Mouse (Mus musculus): Measurements from ENCODE around the gene Prcd.

- TF ChIP-seq POLR2A (IDR thresholded peaks at IDR 0.05; ENCODE audit: borderline replicate concordance, low read depth, low read length) (no peak), CTCF (IDR thresholded peaks at IDR 0.05; ENCODE audit: low read depth, low read length) (no peak)
Observed at GRCm38 (mm10) chr11:116685729-116686128, 32.4 kb downstream of the Prcd start.

Data from bone marrow macrophage, adult 2 months (primary cell).